Mouse (Mus musculus) liver, postnatal 0 days (tissue): ENCODE data around the gene Nfkb2.

Experiments used
- CTCF ChIP-seq: sonication (generic); IDR thresholded peaks from 2 replicates; pipeline ENCODE4 v1.5.1; 2016; ENCODE audit warnings: antibody characterized with exemption, low read depth
- EP300 ChIP-seq: IDR thresholded peaks from 2 replicates; pipeline ENCODE4 v1.6.1; 2016; ENCODE audit warnings: antibody characterized with exemption, low read depth, mild to moderate bottlenecking

GRCm38 (mm10) chr19:46314151-46314601 is 10.1 kb downstream of the Nfkb2 start:
- no peak for TF ChIP-seq CTCF
- TF ChIP-seq EP300 = no peak
